Mouse (Mus musculus): ENCODE measurements around the gene Serpina3i.
A peak's percentile ranks its signal among the peaks of the same experiment; 100 is the strongest.
"Not testable (repeated sequence)": the region's sequence is repeated elsewhere in the genome, so short reads cannot be mapped to it uniquely, and the experiment has no call there.

The Serpina3i gene

GRCm38 (mm10) chr12:104262863-104263262, at the start of gene Serpina3i:
Serpina3i (plus strand) TSS chr12:104263122.
- no peak for DNase-seq (ENCODE audit: low read depth)

- DNase-seq (ENCODE audit: low read depth), result peak; percentile 71
Observed at GRCm38 (mm10) chr12:104213689-104214444, 49.1 kb upstream of the Serpina3i start.

GRCm38 (mm10) chr12:104214445-104214753, 48.5 kb upstream of the Serpina3i start, which contains the start of gene Serpina3f:
Serpina3f (plus strand) TSS chr12:104214544.
- DNase-seq (ENCODE audit: low read depth), result no peak

GRCm38 (mm10) chr12:104215249-104215648, 47.7 kb upstream of the Serpina3i start:
- DNase-seq (ENCODE audit: low read depth), result peak; percentile 57

GRCm38 (mm10) chr12:104221616-104222015, 41.3 kb upstream of the Serpina3i start:
- no peak for DNase-seq (ENCODE audit: low read depth)

- DNase-seq (ENCODE audit: low read depth), result no peak
Observed at GRCm38 (mm10) chr12:104223690-104224089, 39.2 kb upstream of the Serpina3i start.

- no peak for DNase-seq (ENCODE audit: low read depth)
Observed at GRCm38 (mm10) chr12:104224598-104225300, 38.2 kb upstream of the Serpina3i start.

GRCm38 (mm10) chr12:104230762-104231161, 32.2 kb upstream of the Serpina3i start:
- no peak for DNase-seq (ENCODE audit: low read depth)

GRCm38 (mm10) chr12:104235915-104236314, 27.0 kb upstream of the Serpina3i start, which contains the start of gene Serpina3g:
Serpina3g (plus strand) TSS chr12:104236245.
- peak; percentile 78 for DNase-seq (ENCODE audit: low read depth)

GRCm38 (mm10) chr12:104238048-104238447, 24.9 kb upstream of the Serpina3i start:
- not testable (repeated sequence) for DNase-seq (ENCODE audit: low read depth)

- no peak for DNase-seq (ENCODE audit: low read depth)
Observed at GRCm38 (mm10) chr12:104243307-104243706, 19.6 kb upstream of the Serpina3i start.

GRCm38 (mm10) chr12:104245092-104245491, 17.8 kb upstream of the Serpina3i start:
- DNase-seq (ENCODE audit: low read depth), result peak; percentile 39

GRCm38 (mm10) chr12:104245595-104245994, 17.3 kb upstream of the Serpina3i start:
- no peak for DNase-seq (ENCODE audit: low read depth)

GRCm38 (mm10) chr12:104247553-104248002, 15.3 kb upstream of the Serpina3i start:
- no peak for DNase-seq (ENCODE audit: low read depth)

- DNase-seq (ENCODE audit: low read depth), result no peak
Observed at GRCm38 (mm10) chr12:104248231-104248630, 14.7 kb upstream of the Serpina3i start.

- no peak for DNase-seq (ENCODE audit: low read depth)
Observed at GRCm38 (mm10) chr12:104261041-104261440, 1.9 kb upstream of the Serpina3i start.

- DNase-seq (ENCODE audit: low read depth), result no peak
Observed at GRCm38 (mm10) chr12:104266374-104266773, 3.5 kb downstream of the Serpina3i start.

GRCm38 (mm10) chr12:104278216-104279055, 15.5 kb downstream of the Serpina3i start:
- no peak for DNase-seq (ENCODE audit: low read depth)

GRCm38 (mm10) chr12:104279056-104279435, 16.1 kb downstream of the Serpina3i start:
- no peak for DNase-seq (ENCODE audit: low read depth)

- DNase-seq (ENCODE audit: low read depth), result no peak
Observed at GRCm38 (mm10) chr12:104283380-104283779, 20.5 kb downstream of the Serpina3i start.

- DNase-seq (ENCODE audit: low read depth), result no peak
Observed at GRCm38 (mm10) chr12:104288336-104288735, 25.4 kb downstream of the Serpina3i start.

- peak; percentile 53 for DNase-seq (ENCODE audit: low read depth)
Observed at GRCm38 (mm10) chr12:104289872-104290271, 26.9 kb downstream of the Serpina3i start.
